Mouse (Mus musculus) adrenal gland, adult 2 months (tissue): ENCODE results near the gene Olfr1337. TPM values are rescaled to one million over a fixed set of nuclear protein-coding genes. Genes with fewer than 3 reads are reported as not detected.
"Not testable (repeated sequence)": the region's sequence is repeated elsewhere in the genome, so short reads cannot be mapped to it uniquely, and the experiment has no call there.

ENCODE experiments used
- DNase-seq: peaks from one replicate; pipeline ENCODE4 v3.0.0; 2021
- long read RNA-seq: library from polyadenylated mRNA; stranded (forward); transcript quantifications from one replicate; pipeline ENCODE4 v2.0.0, GENCODE M21; 2021
- polyA plus RNA-seq: library from polyadenylated mRNA; depleted of rRNA; stranded (reverse); fragments of >200 nt; gene quantifications from 2 replicates; pipeline ENCODE4 v1.2.3, GENCODE M21; 2012; rRNA removed
- total RNA-seq, 2 experiments: library from RNA; stranded (reverse); gene quantifications; 2 replicates each; pipeline ENCODE4 v1.2.3; 2021

Gene Olfr1337
- total RNA-seq = not detected
- not detected in 2 replicates for polyA plus RNA-seq
- long read RNA-seq = 0 reads

GRCm38 (mm10) chr4:118782486-118782885, at the start of gene Olfr1337:
Gene Olfr1337, minus strand, starts transcription at chr4:118782586.
- no peak for DNase-seq

- no peak for DNase-seq
Observed at GRCm38 (mm10) chr4:118818921-118819320, 36.5 kb upstream of the Olfr1337 start.

GRCm38 (mm10) chr4:118809844-118810243, 27.5 kb upstream of the Olfr1337 start, which contains the start of gene Olfr1335:
Gene Olfr1335, minus strand, starts transcription at chr4:118809944.
- DNase-seq = no peak

- DNase-seq = not testable (repeated sequence)
Observed at GRCm38 (mm10) chr4:118792796-118793195, 10.4 kb upstream of the Olfr1337 start.

GRCm38 (mm10) chr4:118758637-118759036, 23.7 kb downstream of the Olfr1337 start, which contains the start of gene Olfr1338:
Gene Olfr1338, minus strand, starts transcription at chr4:118758737.
- no peak for DNase-seq

- DNase-seq = no peak
Observed at GRCm38 (mm10) chr4:118741881-118742280, 40.5 kb downstream of the Olfr1337 start.

GRCm38 (mm10) chr4:118740988-118741698, 41.2 kb downstream of the Olfr1337 start:
- DNase-seq = no peak

- no peak for DNase-seq
Observed at GRCm38 (mm10) chr4:118739574-118739973, 42.8 kb downstream of the Olfr1337 start.

GRCm38 (mm10) chr4:118731875-118732274, 50.5 kb downstream of the Olfr1337 start, which contains the start of gene Olfr1339:
Gene Olfr1339, plus strand, starts transcription at chr4:118732175.
- no peak for DNase-seq

Other genes starting within 250 kb of the Olfr1337 start
- gene Tmem125, start 238.5 kb downstream of the Olfr1337 start, total RNA-seq = under 1 TPM in 1 of 2 experiments, not detected in 1; 0.21 TPM
- gene Tmem125, start 238.5 kb downstream of the Olfr1337 start, polyA plus RNA-seq = 0.17 and 0.33 TPM in 2 replicates
- under 1 TPM in 1 of 2 experiments, not detected in 1; 0.06 TPM for gene Cfap57, start 161.8 kb downstream of the Olfr1337 start, total RNA-seq
- not detected in 2 replicates for gene Cfap57, start 161.8 kb downstream of the Olfr1337 start, polyA plus RNA-seq
- gene Ebna1bp2, start 161.8 kb downstream of the Olfr1337 start, total RNA-seq = 10 to 100 TPM; 78.5 to 82.0 TPM
- gene Ebna1bp2, start 161.8 kb downstream of the Olfr1337 start, polyA plus RNA-seq = 6.1 and 10.3 TPM in 2 replicates
- not detected for gene Olfr62, start 123.6 kb downstream of the Olfr1337 start, total RNA-seq
- not detected in 2 replicates for gene Olfr62, start 123.6 kb downstream of the Olfr1337 start, polyA plus RNA-seq
- gene Olfr1342, start 89.8 kb downstream of the Olfr1337 start, total RNA-seq = not detected
- not detected in 2 replicates for gene Olfr1342, start 89.8 kb downstream of the Olfr1337 start, polyA plus RNA-seq
- not detected for gene Olfr1341, start 79.1 kb downstream of the Olfr1337 start, total RNA-seq
- gene Olfr1341, start 79.1 kb downstream of the Olfr1337 start, polyA plus RNA-seq = not detected in 2 replicates
- not detected for gene Olfr1340, start 62.4 kb downstream of the Olfr1337 start, total RNA-seq
- not detected in 2 replicates for gene Olfr1340, start 62.4 kb downstream of the Olfr1337 start, polyA plus RNA-seq
- not detected for gene Olfr1339, start 50.4 kb downstream of the Olfr1337 start, total RNA-seq
- gene Olfr1339, start 50.4 kb downstream of the Olfr1337 start, polyA plus RNA-seq = not detected in 2 replicates
- not detected for gene Olfr1338, start 23.8 kb downstream of the Olfr1337 start, total RNA-seq
- not detected in 2 replicates for gene Olfr1338, start 23.8 kb downstream of the Olfr1337 start, polyA plus RNA-seq
- not detected for gene Olfr1335, start 27.4 kb upstream of the Olfr1337 start, total RNA-seq
- not detected in 2 replicates for gene Olfr1335, start 27.4 kb upstream of the Olfr1337 start, polyA plus RNA-seq
- not detected for gene Olfr1333, start 53.7 kb upstream of the Olfr1337 start, total RNA-seq
- gene Olfr1333, start 53.7 kb upstream of the Olfr1337 start, polyA plus RNA-seq = not detected in 2 replicates
- not detected for gene Olfr1331, start 82.1 kb upstream of the Olfr1337 start, total RNA-seq
- not detected in 2 replicates for gene Olfr1331, start 82.1 kb upstream of the Olfr1337 start, polyA plus RNA-seq
- not detected for gene Olfr1330, start 106.0 kb upstream of the Olfr1337 start, total RNA-seq
- gene Olfr1330, start 106.0 kb upstream of the Olfr1337 start, polyA plus RNA-seq = not detected in 2 replicates
- not detected for gene Olfr1329, start 134.9 kb upstream of the Olfr1337 start, total RNA-seq
- not detected in 2 replicates for gene Olfr1329, start 134.9 kb upstream of the Olfr1337 start, polyA plus RNA-seq
- gene Olfr1328, start 156.0 kb upstream of the Olfr1337 start, total RNA-seq = not detected
- not detected in 2 replicates for gene Olfr1328, start 156.0 kb upstream of the Olfr1337 start, polyA plus RNA-seq
- under 1 TPM in 1 of 2 experiments, not detected in 1; 0.12 TPM for gene Lao1, start 179.0 kb upstream of the Olfr1337 start, total RNA-seq
- gene Lao1, start 179.0 kb upstream of the Olfr1337 start, polyA plus RNA-seq = not detected in 2 replicates